Comparison of ENCODE assay signal across 27 mouse cellular contexts in genomic region chr19:25171395-25171794, GRCm38 (mm10).
DNase-seq lines count a peak whose midpoint lies in the region; ATAC-seq lines count a peak whose summit lies in the region.
"Had no signal": no experiment of that assay in that cellular context is flagged by ENCODE, and none has a peak within 500 bp of the region (broad histone marks: within the 10 kb centered on the region; RNA-seq: fewer than 3 reads in every experiment).

No protein-coding gene starts in this region.

- no peaks in the 10 kb centered on the region for H3K9me3 ChIP-seq in kidney, embryonic 14.5 days (ENCODE audit: control insufficient read depth, low read length)
- H3K9me3 ChIP-seq in kidney, embryonic 16.5 days (ENCODE audit: low read length): no peaks in the 10 kb centered on the region
- H3K9me3 ChIP-seq: embryonic facial prominence, embryonic 13.5 days; hindbrain, embryonic 15.5 days; midbrain, embryonic 10.5 days; neural tube, embryonic 13.5 days had no signal

- no peak for ATAC-seq in kidney, embryonic 14.5 days (ENCODE audit: low FRiP score, low TSS enrichment)
- peak; percentile 46; the same call in 1 of the 2 replicates for ATAC-seq in kidney, embryonic 16.5 days (ENCODE audit: low FRiP score, low TSS enrichment)
- ATAC-seq: forebrain, embryonic 14.5 days; midbrain, embryonic 16.5 days had no signal

- no peak overlapping the region for H3K4me3 ChIP-seq in kidney, embryonic 14.5 days (ENCODE audit: low read length)
- no peak overlapping the region for H3K4me3 ChIP-seq in kidney, embryonic 16.5 days (ENCODE audit: low read length)
- H3K4me3 ChIP-seq: embryonic facial prominence, embryonic 13.5 days; hindbrain, embryonic 15.5 days; left cerebral cortex, adult 2 months; midbrain, embryonic 10.5 days; myocyte; neural tube, embryonic 13.5 days had no signal

- DNase-seq in kidney, adult 8-10 months: peak; percentile 13 to 37
- peak; percentile 46 for DNase-seq in lung, postnatal 36 days
- no peak for DNase-seq in lung, postnatal 14 days
- DNase-seq in thymus, postnatal 4 days: no peak
- no peak for DNase-seq in ovary, postnatal 10 days (ENCODE audit: low spot score)
- DNase-seq: adrenal gland, postnatal 10 days; cerebellum, adult 18-20 months; cerebellum, postnatal 14 days; layer of hippocampus, adult 9-11 months; lung, embryonic 14.5 days; right cerebral cortex, adult 18-20 months; right cerebral cortex, postnatal 4 days; thymus, adult 18-20 months; thymus, postnatal 36 days had no signal

- H3K27me3 ChIP-seq in kidney, embryonic 14.5 days (ENCODE audit: control insufficient read depth, insufficient read depth, low read length): no peaks in the 10 kb centered on the region
- H3K27me3 ChIP-seq in kidney, embryonic 16.5 days (ENCODE audit: insufficient read depth, low read length): no peaks in the 10 kb centered on the region
- H3K27me3 ChIP-seq: CH12.LX; embryonic facial prominence, embryonic 13.5 days; hindbrain, embryonic 15.5 days; neural tube, embryonic 13.5 days had no signal

- no peak overlapping the region for H3K4me2 ChIP-seq in kidney, embryonic 14.5 days (replicated peaks; ENCODE audit: low read depth, low read length)
- H3K4me2 ChIP-seq in kidney, embryonic 16.5 days (replicated peaks; ENCODE audit: low read depth, low read length): no peak overlapping the region
- H3K4me2 ChIP-seq: embryonic facial prominence, embryonic 13.5 days; heart, embryonic 11.5 days; hindbrain, embryonic 15.5 days; lung, embryonic 14.5 days; neural tube, embryonic 13.5 days had no signal

- no peak overlapping the region for H3K27ac ChIP-seq in kidney, embryonic 14.5 days (ENCODE audit: low read depth, low read length)
- H3K27ac ChIP-seq in kidney, embryonic 16.5 days (ENCODE audit: low read length): no peak overlapping the region
- H3K27ac ChIP-seq: embryonic facial prominence, embryonic 13.5 days; hindbrain, embryonic 15.5 days; left cerebral cortex, adult 2 months; midbrain, embryonic 10.5 days; neural tube, embryonic 13.5 days had no signal

- WGBS in kidney, embryonic 14.5 days: 54% methylated on average over 10 of the region's 10 CpGs
- 34% methylated on average over 10 of the region's 10 CpGs for WGBS in kidney, embryonic 16.5 days

- no peaks in the 10 kb centered on the region for H3K36me3 ChIP-seq in kidney, embryonic 14.5 days (ENCODE audit: control insufficient read depth, insufficient read depth, low read length)
- H3K36me3 ChIP-seq in kidney, embryonic 16.5 days (ENCODE audit: insufficient read depth, low read length): no peaks in the 10 kb centered on the region
- H3K36me3 ChIP-seq: embryonic facial prominence, embryonic 13.5 days; G1E; hindbrain, embryonic 15.5 days; midbrain, embryonic 10.5 days; neural tube, embryonic 13.5 days had no signal

- no peak overlapping the region for H3K9ac ChIP-seq in kidney, embryonic 14.5 days (ENCODE audit: low read depth, low read length)
- no peak overlapping the region for H3K9ac ChIP-seq in kidney, embryonic 16.5 days (replicated peaks; ENCODE audit: low read length)
- H3K9ac ChIP-seq: embryonic facial prominence, embryonic 13.5 days; hindbrain, embryonic 15.5 days; lung, embryonic 14.5 days; neural tube, embryonic 13.5 days had no signal

- H3K4me1 ChIP-seq in kidney, embryonic 14.5 days (ENCODE audit: control insufficient read depth, insufficient read depth, low read length): no peaks in the 10 kb centered on the region
- 0 out of 2 replicates have a peak, but pooled peaks cover 3% of the 10 kb centered on the region for H3K4me1 ChIP-seq in kidney, embryonic 16.5 days (ENCODE audit: insufficient read depth, low read length)
- H3K4me1 ChIP-seq: embryonic facial prominence, embryonic 13.5 days; hindbrain, embryonic 15.5 days; midbrain, embryonic 10.5 days; neural tube, embryonic 13.5 days had no signal

Comparison
In these comparisons a context has a peak if more than half of its experiments do, and no peak if none do; other contexts are left out.
1. DNase-seq: peak in kidney, adult 8-10 months (2 of 2) and lung, postnatal 36 days (single experiment); none in lung, postnatal 14 days (single experiment), thymus, postnatal 4 days (single experiment) and ovary, postnatal 10 days (single experiment).